Mouse (Mus musculus): Measurements from ENCODE around the gene Fcgr4. TPM values are rescaled to one million over a fixed set of nuclear protein-coding genes. Genes with fewer than 3 reads are reported as not detected.
"Not testable (repeated sequence)": the region's sequence is repeated elsewhere in the genome, so short reads cannot be mapped to it uniquely, and the experiment has no call there.

The Fcgr4 gene
- polyA plus RNA-seq (2014; fragmentation: Nextera tagmentation; extraction: Ambion mirVana), result 0.35 and 0.47 TPM in 2 replicates

GRCm38 (mm10) chr1:171018737-171019136 is at the start of gene Fcgr4:
TSS of gene Fcgr4 (plus strand) at chr1:171018920.
- DNase-seq (no peak), ATAC-seq (ENCODE audit: insufficient read depth) (no peak)
- H3K9me3 ChIP-seq (ENCODE audit: low read depth, low read length), result no peaks in the 10 kb centered on the region
- no peaks in the 10 kb centered on the region for H3K27me3 ChIP-seq (ENCODE audit: insufficient read depth, low read length)
- 70% methylated on average over 2 of the region's 2 CpGs for WGBS
- H3K36me3 ChIP-seq (ENCODE audit: insufficient read depth), result no peaks in the 10 kb centered on the region
- H3K4me3 ChIP-seq (ENCODE audit: low read depth, low read length), result no peak within 1 kb of the TSS
- no peak within 1 kb of the TSS for H3K9ac ChIP-seq
- TF ChIP-seq CTCF (IDR thresholded peaks at IDR 0.05; ENCODE audit: low read depth), result no peak
- H3K27ac ChIP-seq (ENCODE audit: low read depth), result no peak within 1 kb of the TSS
- no peaks in the 10 kb centered on the region for H3K4me1 ChIP-seq (ENCODE audit: insufficient read depth)
- H3K4me2 ChIP-seq, result no peak within 1 kb of the TSS

GRCm38 (mm10) chr1:170972494-170972893 is 46.2 kb upstream of the Fcgr4 start:
- Histone ChIP-seq H3K9ac (no peak overlapping the region), H3K27me3 (ENCODE audit: insufficient read depth, low read length) (no peaks in the 10 kb centered on the region), H3K4me3 (ENCODE audit: low read depth, low read length) (no peak overlapping the region), H3K27ac (ENCODE audit: low read depth) (no peak overlapping the region), H3K4me1 (ENCODE audit: insufficient read depth) (no peaks in the 10 kb centered on the region), H3K9me3 (ENCODE audit: low read depth, low read length) (no peaks in the 10 kb centered on the region), H3K36me3 (ENCODE audit: insufficient read depth) (no peaks in the 10 kb centered on the region), H3K4me2 (no peak overlapping the region)
- DNase-seq (no peak), ATAC-seq (ENCODE audit: insufficient read depth) (no peak)
- TF ChIP-seq CTCF (IDR thresholded peaks at IDR 0.05; ENCODE audit: low read depth), result no peak
- 76% methylated on average over 6 of the region's 6 CpGs for whole genome bisulfite sequencing

GRCm38 (mm10) chr1:170972936-170973335 is 45.8 kb upstream of the Fcgr4 start:
- Histone ChIP-seq H3K4me2 (no peak overlapping the region), H3K27me3 (ENCODE audit: insufficient read depth, low read length) (no peaks in the 10 kb centered on the region), H3K9ac (no peak overlapping the region), H3K27ac (ENCODE audit: low read depth) (no peak overlapping the region), H3K4me1 (ENCODE audit: insufficient read depth) (no peaks in the 10 kb centered on the region), H3K9me3 (ENCODE audit: low read depth, low read length) (no peaks in the 10 kb centered on the region), H3K36me3 (ENCODE audit: insufficient read depth) (no peaks in the 10 kb centered on the region), H3K4me3 (ENCODE audit: low read depth, low read length) (no peak overlapping the region)
- TF ChIP-seq CTCF (IDR thresholded peaks at IDR 0.05; ENCODE audit: low read depth), result no peak
- ATAC-seq (ENCODE audit: insufficient read depth) (no peak), DNase-seq (no peak)
- 75% methylated on average over 4 of the region's 4 CpGs for WGBS

GRCm38 (mm10) chr1:170974171-170974570 is 44.5 kb upstream of the Fcgr4 start:
- DNase-seq, result no peak
- Histone ChIP-seq H3K36me3 (ENCODE audit: insufficient read depth) (no peaks in the 10 kb centered on the region), H3K27me3 (ENCODE audit: insufficient read depth, low read length) (no peaks in the 10 kb centered on the region), H3K4me2 (no peak overlapping the region), H3K4me1 (ENCODE audit: insufficient read depth) (no peaks in the 10 kb centered on the region), H3K4me3 (ENCODE audit: low read depth, low read length) (no peak overlapping the region), H3K27ac (ENCODE audit: low read depth) (no peak overlapping the region), H3K9me3 (ENCODE audit: low read depth, low read length) (no peaks in the 10 kb centered on the region), H3K9ac (no peak overlapping the region)
- no peak for ATAC-seq (ENCODE audit: insufficient read depth)
- TF ChIP-seq CTCF (IDR thresholded peaks at IDR 0.05; ENCODE audit: low read depth), result no peak
- 84% methylated on average over 8 of the region's 8 CpGs for WGBS

- WGBS, result 87% methylated on average over 2 of the region's 2 CpGs
- ATAC-seq (ENCODE audit: insufficient read depth), result no peak
Measured at GRCm38 (mm10) chr1:170974736-170975135, 44.0 kb upstream of the Fcgr4 start.

GRCm38 (mm10) chr1:170975350-170975749 is 43.4 kb upstream of the Fcgr4 start:
- 75% methylated on average over 2 of the region's 2 CpGs for WGBS
- not testable (repeated sequence) for ATAC-seq (ENCODE audit: insufficient read depth); H3K36me3 ChIP-seq (ENCODE audit: insufficient read depth); H3K9ac ChIP-seq; H3K4me2 ChIP-seq; H3K27ac ChIP-seq (ENCODE audit: low read depth); H3K27me3 ChIP-seq (ENCODE audit: insufficient read depth, low read length); H3K4me1 ChIP-seq (ENCODE audit: insufficient read depth); DNase-seq; H3K9me3 ChIP-seq (ENCODE audit: low read depth, low read length); H3K4me3 ChIP-seq (ENCODE audit: low read depth, low read length)

More at GRCm38 (mm10) chr1:170974736-170975135, 44.0 kb upstream of the Fcgr4 start:
- Histone ChIP-seq H3K9ac (no peak overlapping the region), H3K4me3 (ENCODE audit: low read depth, low read length) (no peak overlapping the region), H3K36me3 (ENCODE audit: insufficient read depth) (no peaks in the 10 kb centered on the region), H3K4me1 (ENCODE audit: insufficient read depth) (no peaks in the 10 kb centered on the region), H3K4me2 (no peak overlapping the region), H3K27me3 (ENCODE audit: insufficient read depth, low read length) (no peaks in the 10 kb centered on the region), H3K9me3 (ENCODE audit: low read depth, low read length) (no peaks in the 10 kb centered on the region), H3K27ac (ENCODE audit: low read depth) (no peak overlapping the region)
- no peak for DNase-seq
- no peak for TF ChIP-seq CTCF (IDR thresholded peaks at IDR 0.05; ENCODE audit: low read depth)

GRCm38 (mm10) chr1:170975751-170976161 is 43.0 kb upstream of the Fcgr4 start:
- Histone ChIP-seq H3K9ac (no peak overlapping the region), H3K4me2 (no peak overlapping the region), H3K36me3 (ENCODE audit: insufficient read depth) (no peaks in the 10 kb centered on the region), H3K9me3 (ENCODE audit: low read depth, low read length) (no peaks in the 10 kb centered on the region), H3K4me1 (ENCODE audit: insufficient read depth) (no peaks in the 10 kb centered on the region), H3K27me3 (ENCODE audit: insufficient read depth, low read length) (no peaks in the 10 kb centered on the region), H3K27ac (ENCODE audit: low read depth) (no peak overlapping the region), H3K4me3 (ENCODE audit: low read depth, low read length) (no peak overlapping the region)
- 59% methylated on average over 7 of the region's 7 CpGs for WGBS
- no peak for TF ChIP-seq CTCF (IDR thresholded peaks at IDR 0.05; ENCODE audit: low read depth)
- ATAC-seq (ENCODE audit: insufficient read depth), result no peak
- no peak for DNase-seq

GRCm38 (mm10) chr1:170976447-170976846 is 42.3 kb upstream of the Fcgr4 start, which contains the start of gene Fcgr2b:
TSS of gene Fcgr2b (minus strand) at chr1:170976547.
- Histone ChIP-seq H3K27me3 (ENCODE audit: insufficient read depth, low read length) (no peaks in the 10 kb centered on the region), H3K4me1 (ENCODE audit: insufficient read depth) (no peaks in the 10 kb centered on the region), H3K36me3 (ENCODE audit: insufficient read depth) (no peaks in the 10 kb centered on the region), H3K4me3 (ENCODE audit: low read depth, low read length) (no peak within 1 kb of the TSS), H3K4me2 (no peak within 1 kb of the TSS), H3K9ac (no peak within 1 kb of the TSS), H3K9me3 (ENCODE audit: low read depth, low read length) (no peaks in the 10 kb centered on the region), H3K27ac (ENCODE audit: low read depth) (no peak within 1 kb of the TSS)
- TF ChIP-seq CTCF (IDR thresholded peaks at IDR 0.05; ENCODE audit: low read depth), result no peak
- no peak for DNase-seq
- ATAC-seq (ENCODE audit: insufficient read depth), result no peak
- WGBS, result 76% methylated on average over 5 of the region's 5 CpGs

Measured in lung, embryonic 14.5 days (tissue).